Mouse (Mus musculus) ZHBTc4 (cell line): ENCODE data around the gene Lrp2.

ENCODE experiments used
- DNase-seq: peaks from one replicate; pipeline ENCODE4 v3.0.0-alpha.2; 2011; ENCODE audit warnings: low read depth, low spot score

The Lrp2 gene

GRCm38 (mm10) chr2:69530126-69530525 is 55.7 kb downstream of the Lrp2 start:
- no peak for DNase-seq

- peak; percentile 75 for DNase-seq
Observed at GRCm38 (mm10) chr2:69520273-69520672, 65.6 kb downstream of the Lrp2 start.

DNA sequence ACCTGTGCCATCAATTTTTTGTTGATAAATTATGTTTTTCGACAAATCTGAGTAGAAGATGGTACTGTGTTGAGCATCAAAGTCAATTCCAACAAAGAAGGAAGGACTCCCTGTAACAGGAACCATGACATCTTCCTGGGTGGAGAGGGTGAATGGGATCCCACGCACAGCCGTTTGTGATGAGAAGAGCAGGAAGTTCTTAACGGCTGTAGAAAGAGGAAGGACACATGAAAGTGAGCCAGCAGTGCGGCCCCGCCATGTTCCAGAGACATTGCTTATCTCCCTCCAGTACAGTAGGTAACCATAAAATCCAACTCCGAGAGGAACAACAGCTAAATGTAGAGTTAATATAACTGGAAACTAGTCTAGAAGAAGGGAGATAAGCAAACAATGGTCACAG is 67.6 kb downstream of the Lrp2 start:
- DNase-seq: no peak

GRCm38 (mm10) chr2:69511766-69512165 is 74.1 kb downstream of the Lrp2 start:
- DNase-seq: no peak

GRCm38 (mm10) chr2:69500357-69500756 is 85.5 kb downstream of the Lrp2 start:
- no peak for DNase-seq

- peak; percentile 16 for DNase-seq
Observed at GRCm38 (mm10) chr2:69493130-69493529, 92.7 kb downstream of the Lrp2 start.

DNA sequence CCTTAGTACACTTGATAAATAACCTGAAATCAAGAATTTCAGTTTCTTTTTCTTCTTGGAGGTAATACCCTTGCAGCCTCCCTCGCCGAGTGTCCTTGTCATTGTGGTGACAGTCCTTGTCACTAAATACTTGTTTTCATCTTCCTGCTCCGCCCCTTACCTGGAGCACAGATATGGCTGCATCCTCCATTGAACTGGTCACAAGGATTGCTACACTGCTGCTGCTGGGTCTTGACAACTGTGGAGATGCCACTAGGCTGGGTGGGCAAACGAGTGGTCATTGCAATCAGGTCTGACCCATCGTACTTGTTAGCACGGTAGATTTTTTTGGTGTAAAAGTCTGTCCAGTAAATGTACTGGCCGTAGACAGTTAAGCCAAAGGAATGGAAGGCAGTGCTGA is 104.9 kb downstream of the Lrp2 start:
- DNase-seq: no peak

DNA sequence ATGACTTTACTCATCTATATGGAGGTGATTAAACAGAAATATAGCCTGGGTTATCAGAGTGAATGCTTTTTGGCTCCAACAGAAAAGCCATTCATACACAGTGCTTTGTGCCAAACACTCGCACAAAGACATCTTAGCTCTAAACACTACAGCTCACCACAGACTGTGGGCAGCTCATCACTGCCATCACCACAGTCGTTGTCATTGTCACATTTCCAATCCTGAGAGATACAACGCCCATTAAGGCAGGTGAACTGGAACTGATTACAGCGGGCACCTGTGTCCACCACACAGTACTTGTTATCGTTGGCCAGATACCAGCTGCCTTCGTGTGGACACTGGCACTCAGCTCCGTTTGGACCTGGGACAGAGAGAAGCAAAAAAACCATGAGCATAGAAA is 106.0 kb downstream of the Lrp2 start:
- DNase-seq: no peak

DNA sequence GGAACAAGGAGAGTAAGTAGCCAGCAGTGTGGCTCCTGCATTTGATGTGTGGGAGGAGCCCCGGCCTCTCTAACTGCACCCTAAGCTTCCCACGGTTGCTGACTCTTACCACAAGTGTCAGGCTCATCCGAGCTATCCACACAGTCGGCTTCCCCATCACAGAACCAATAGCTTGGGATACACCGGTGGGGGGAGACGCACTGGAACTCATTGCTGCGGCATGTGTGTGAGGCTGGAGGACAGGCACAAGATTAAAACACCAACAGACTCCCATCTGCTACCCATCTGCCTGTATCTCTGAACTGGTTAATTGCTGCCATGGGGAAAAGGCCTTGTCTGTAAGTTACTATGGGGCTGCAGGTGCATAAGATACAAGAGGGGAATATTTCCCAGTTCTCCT is 109.0 kb downstream of the Lrp2 start:
- DNase-seq: no peak

DNA sequence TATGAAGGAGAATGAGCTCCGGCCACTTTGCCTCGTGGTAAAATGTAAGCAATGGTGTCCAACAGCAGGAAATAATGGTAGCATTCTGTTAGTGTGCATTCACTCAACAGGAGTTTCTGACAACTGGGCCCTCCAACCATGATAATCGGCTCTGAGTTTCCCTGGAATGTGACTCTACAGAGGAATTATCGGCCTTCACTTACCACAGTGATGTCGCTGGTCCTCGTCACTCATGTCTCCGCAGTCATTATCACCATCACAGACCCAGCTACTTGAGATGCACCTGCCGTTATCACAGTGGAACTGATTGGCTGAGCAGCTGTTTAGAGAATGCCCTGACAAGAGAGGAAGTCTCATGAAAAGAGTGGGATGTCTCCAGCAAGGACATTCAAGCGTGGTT is 110.7 kb downstream of the Lrp2 start:
- no peak for DNase-seq

- no peak for DNase-seq
Observed at GRCm38 (mm10) chr2:69471837-69472236, 114.0 kb downstream of the Lrp2 start.

GRCm38 (mm10) chr2:69463609-69464008 is 122.3 kb downstream of the Lrp2 start:
- DNase-seq: no peak

DNA sequence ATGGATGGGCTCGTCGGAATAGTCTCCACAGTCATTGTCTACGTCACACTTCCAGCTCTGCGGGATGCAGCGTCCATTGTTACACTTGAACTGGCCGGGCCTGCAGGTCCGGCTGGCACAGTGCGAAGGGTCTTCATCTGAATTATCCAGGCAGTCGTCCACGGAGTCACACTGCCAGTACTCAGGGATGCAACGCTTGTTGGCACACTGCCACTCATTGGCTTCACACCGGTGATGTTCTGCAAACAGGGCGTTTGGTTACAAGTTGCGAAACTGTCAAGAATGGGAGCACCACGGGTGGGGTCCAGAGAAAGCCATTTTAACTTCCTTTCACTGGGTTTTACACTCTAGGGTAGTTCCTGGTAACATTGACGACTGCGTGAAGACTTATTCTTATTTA is 126.4 kb downstream of the Lrp2 start:
- DNase-seq: peak; percentile 5

- DNase-seq: no peak
Observed at GRCm38 (mm10) chr2:69451128-69451527, 134.7 kb downstream of the Lrp2 start.

GRCm38 (mm10) chr2:69448581-69448980 is 137.3 kb downstream of the Lrp2 start:
- no peak for DNase-seq

- no peak for DNase-seq
Observed at GRCm38 (mm10) chr2:69445896-69446472, 139.9 kb downstream of the Lrp2 start.

DNA sequence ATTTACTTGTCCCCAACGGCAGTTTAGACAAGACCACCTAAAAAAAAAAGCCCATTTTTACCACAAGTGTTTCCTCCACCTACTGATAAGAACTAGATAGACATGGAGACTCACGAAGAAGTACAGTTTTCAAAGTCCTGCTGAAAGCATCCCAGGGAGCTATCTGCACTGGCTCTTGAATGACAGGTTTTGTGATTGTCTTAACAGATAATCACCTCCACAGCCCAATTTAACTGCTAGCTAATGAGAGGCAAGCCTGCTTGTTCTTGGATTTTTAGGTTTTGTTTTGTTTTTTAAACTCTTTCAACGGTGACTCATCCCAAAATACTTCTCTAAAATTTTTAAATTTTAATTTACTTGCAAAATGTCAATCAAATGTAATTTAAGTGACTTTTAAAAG is 144.2 kb downstream of the Lrp2 start:
- no peak for DNase-seq

DNA sequence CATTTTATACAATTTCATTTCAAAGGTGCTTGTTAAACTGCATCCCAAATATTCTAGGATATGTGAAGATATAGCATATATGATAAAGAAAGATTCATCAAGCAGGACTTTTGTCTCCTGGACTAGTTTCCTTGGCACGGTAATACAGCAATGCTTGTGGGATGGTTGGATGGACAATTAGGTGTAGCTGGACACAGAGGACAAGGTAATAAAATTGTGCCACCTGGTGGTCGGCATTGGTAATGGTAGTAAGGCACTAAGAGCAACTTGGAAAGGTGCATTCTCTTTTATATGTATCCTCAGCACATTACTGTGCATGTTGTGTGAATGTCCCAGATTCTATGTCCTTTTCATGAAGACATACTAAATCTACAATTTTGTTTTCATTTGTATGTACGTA is 157.7 kb downstream of the Lrp2 start:
- DNase-seq: peak; percentile 56

DNA sequence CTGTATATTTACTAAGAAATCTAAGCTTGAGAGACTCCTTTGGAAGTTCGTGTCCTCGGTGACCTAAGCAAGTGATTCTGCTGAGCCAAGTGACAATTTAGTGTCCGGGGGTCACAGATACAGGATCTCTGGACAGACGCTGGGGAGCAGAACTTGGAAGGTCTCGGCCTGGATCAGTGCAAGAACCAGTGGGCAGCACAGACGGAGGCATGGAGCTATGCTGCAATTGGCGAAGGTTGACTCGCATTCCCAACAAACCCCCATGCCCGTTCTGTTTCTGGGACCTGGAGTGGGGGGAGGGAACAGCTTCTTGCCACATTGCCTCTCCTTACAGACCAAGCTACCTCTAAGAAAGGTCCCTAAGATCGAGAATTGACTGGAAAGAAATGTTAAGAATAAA is 158.7 kb downstream of the Lrp2 start:
- DNase-seq: no peak

DNA sequence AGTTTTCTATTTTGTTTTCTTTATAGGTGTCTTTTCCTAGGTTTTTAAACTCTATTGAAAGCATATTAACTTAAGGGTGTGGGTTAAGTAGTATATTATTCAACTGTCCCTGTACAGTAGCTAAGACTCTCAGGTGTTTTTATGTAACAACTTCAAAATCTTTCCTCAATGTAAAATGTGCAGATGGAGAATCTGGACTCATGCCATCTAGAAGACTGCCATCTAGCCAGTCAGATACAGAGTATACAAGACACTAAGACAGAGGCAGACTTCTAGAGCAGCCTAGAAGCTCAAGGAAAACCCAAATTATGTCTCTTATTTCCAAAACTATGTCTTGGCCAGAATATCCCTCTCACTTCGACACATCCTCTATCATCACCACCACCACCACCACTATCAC is 159.8 kb downstream of the Lrp2 start:
- no peak for DNase-seq

- no peak for DNase-seq
Observed at GRCm38 (mm10) chr2:69424829-69425228, 161.0 kb downstream of the Lrp2 start.

DNA sequence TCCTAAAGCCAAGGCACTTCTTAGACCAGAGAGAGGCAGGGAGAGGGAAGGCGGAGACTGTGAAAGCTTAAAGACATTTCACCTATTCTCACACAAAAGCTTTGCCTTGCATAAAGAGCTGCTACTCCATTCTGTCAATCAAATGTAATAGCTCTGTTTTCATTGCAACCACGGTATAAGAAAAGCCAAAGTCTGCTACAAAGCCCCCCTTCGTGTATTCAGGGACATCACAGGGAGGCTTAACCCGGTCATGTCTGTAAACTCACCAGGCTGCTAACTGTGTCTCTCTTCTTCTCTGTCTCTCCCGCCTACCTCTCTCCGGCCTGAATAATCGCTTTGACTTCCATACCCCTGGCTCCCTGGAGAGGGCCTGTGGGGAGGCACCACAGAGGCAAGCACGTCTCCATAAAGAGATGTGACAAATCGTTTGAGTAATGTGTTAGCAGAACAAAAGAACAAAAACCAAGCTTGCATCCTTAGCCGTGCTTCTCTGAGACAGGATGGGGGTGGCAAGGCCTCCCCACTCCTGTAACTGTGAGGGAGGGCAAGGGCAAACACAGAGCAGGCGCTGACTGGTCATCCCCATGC is 167.5 kb downstream of the Lrp2 start:
- DNase-seq: peak; percentile 69

DNA sequence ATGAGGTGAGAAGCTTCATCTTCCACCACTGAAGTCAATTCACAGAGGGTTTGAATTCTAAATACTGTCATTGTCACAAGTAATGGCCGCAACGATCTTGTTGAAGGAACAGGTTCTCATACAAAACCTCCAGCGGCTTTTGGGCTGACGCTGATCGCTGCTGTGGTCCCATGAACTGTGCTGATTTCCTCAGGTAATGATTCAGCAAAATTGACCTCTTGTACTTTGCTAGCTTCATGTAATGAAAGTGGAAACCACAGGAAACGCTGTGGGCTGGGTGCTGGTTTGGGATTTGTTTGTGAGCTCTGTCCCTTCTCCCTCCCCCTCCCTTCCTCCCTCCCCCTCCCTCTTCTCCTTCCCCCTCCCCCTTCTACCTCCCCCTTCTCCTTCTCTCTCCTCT is 170.8 kb downstream of the Lrp2 start:
- DNase-seq: peak; percentile 17

GRCm38 (mm10) chr2:69414539-69414938 is 171.3 kb downstream of the Lrp2 start:
- DNase-seq: no peak
